Mouse (Mus musculus) midbrain, embryonic 14.5 days (tissue): ENCODE results near the gene Myod1. TPM values are rescaled to one million over a fixed set of nuclear protein-coding genes. Genes with fewer than 3 reads are reported as not detected.

Experiments
- polyA plus RNA-seq: library from polyadenylated mRNA; unstranded; fragments of >200 nt; fragmentation: Nextera tagmentation; extraction: Ambion mirVana; gene quantifications from 2 replicates; pipeline ENCODE4 v1.2.1, GENCODE M21; 2014

Myod1 gene
- polyA plus RNA-seq, 1 experiment from 2014 or later: not detected

Other genes starting within 250 kb of the Myod1 start
- gene Abcc8, start 196.4 kb upstream of the Myod1 start, polyA plus RNA-seq: 3.0 and 6.0 TPM in 2 replicates
- gene Ush1c, start 138.0 kb upstream of the Myod1 start, polyA plus RNA-seq: 0.83 and 1.7 TPM in 2 replicates
- gene Otog, start 135.5 kb upstream of the Myod1 start, polyA plus RNA-seq: 0.03 and 0.07 TPM in 2 replicates
- 13.9 and 15.4 TPM in 2 replicates for gene Kcnc1, start 20.0 kb downstream of the Myod1 start, polyA plus RNA-seq